Mouse (Mus musculus) midbrain, embryonic 10.5 days (tissue): ENCODE results near the gene Nudt12. TPM values are rescaled to one million over a fixed set of nuclear protein-coding genes. Genes with fewer than 3 reads are reported as not detected.

Experiments
- DNase-seq: peaks from one replicate; pipeline ENCODE4 v3.0.0-alpha.2; 2017; ENCODE audit warnings: low spot score
- H3K27ac ChIP-seq: fragments of 300-500 bp; sonication (generic); replicated peaks from 2 replicates; pipeline ENCODE4 v1.5.1; 2016; ENCODE audit warnings: mild to moderate bottlenecking
- H3K27me3 ChIP-seq: fragments of 300-500 bp; sonication (generic); 2 replicates; pipeline ENCODE4 v1.6.1; 2016; ENCODE audit warnings: low read depth, mild to moderate bottlenecking; ENCODE audit not compliant: poor library complexity, severe bottlenecking
- H3K36me3 ChIP-seq: fragments of 300-500 bp; sonication (generic); 2 replicates; pipeline ENCODE4 v1.6.1; 2016; ENCODE audit warnings: mild to moderate bottlenecking, moderate library complexity
- H3K4me1 ChIP-seq: fragments of 300-500 bp; sonication (generic); 2 replicates; pipeline ENCODE4 v1.6.1; 2016
- H3K4me3 ChIP-seq: fragments of 300-500 bp; sonication (generic); 2 replicates; pipeline ENCODE4 v1.5.1; 2016; ENCODE audit warnings: mild to moderate bottlenecking, moderate library complexity
- H3K9me3 ChIP-seq: fragments of 300-500 bp; sonication (generic); replicated peaks from 2 replicates; pipeline ENCODE4 v1.6.1; 2016; ENCODE audit warnings: mild to moderate bottlenecking
- WGBS: fragments of 180-500 bp; shearing (Covaris S2); methylation state at CpG from one replicate; pipeline ENCODE4 v1.1.7; 2016; 5-methylcytosine and 5-hydroxymethylcytosine counted together
- polyA plus RNA-seq: library from polyadenylated mRNA; unstranded; fragments of >200 nt; fragmentation: Nextera tagmentation; extraction: Ambion mirVana; gene quantifications from 2 replicates; pipeline ENCODE4 v1.2.1, GENCODE M21; 2016

The Nudt12 gene
- polyA plus RNA-seq = 8.0 and 8.9 TPM in 2 replicates

GRCm38 (mm10) chr17:59013091-59013459 is at the start of gene Nudt12:
Nudt12 (minus strand) TSS chr17:59013372.
- Histone ChIP-seq H3K4me3 (peak within 1 kb of the TSS; percentile 75), H3K9me3 (no peaks in the 10 kb centered on the region), H3K4me1 (peaks cover 12% of the 10 kb centered on the region), H3K27ac (peak within 1 kb of the TSS; percentile 88), H3K27me3 (no peaks in the 10 kb centered on the region), H3K36me3 (0 out of 2 replicates have a peak, but pooled peaks cover 3% of the 10 kb centered on the region)
- WGBS = under 1% methylated on average over 22 of the region's 22 CpGs
- peak; percentile 67 for DNase-seq

GRCm38 (mm10) chr17:59053306-59053705 is 40.1 kb upstream of the Nudt12 start:
- H3K36me3 ChIP-seq = no peaks in the 10 kb centered on the region
- DNase-seq = no peak
- WGBS = 80% methylated on average over 4 of the region's 4 CpGs

GRCm38 (mm10) chr17:59039754-59040153 is 26.6 kb upstream of the Nudt12 start:
- no peaks in the 10 kb centered on the region for H3K4me1 ChIP-seq
- H3K36me3 ChIP-seq = no peaks in the 10 kb centered on the region
- H3K4me3 ChIP-seq = no peak overlapping the region
- no peak overlapping the region for H3K27ac ChIP-seq
- 64% methylated on average over 5 of the region's 5 CpGs for WGBS
- no peak for DNase-seq
- H3K9me3 ChIP-seq = no peaks in the 10 kb centered on the region
- no peaks in the 10 kb centered on the region for H3K27me3 ChIP-seq

More at GRCm38 (mm10) chr17:59053306-59053705, 40.1 kb upstream of the Nudt12 start:
- Histone ChIP-seq H3K27ac (no peak overlapping the region), H3K4me3 (no peak overlapping the region), H3K27me3 (no peaks in the 10 kb centered on the region), H3K4me1 (no peaks in the 10 kb centered on the region), H3K9me3 (no peaks in the 10 kb centered on the region)

DNA sequence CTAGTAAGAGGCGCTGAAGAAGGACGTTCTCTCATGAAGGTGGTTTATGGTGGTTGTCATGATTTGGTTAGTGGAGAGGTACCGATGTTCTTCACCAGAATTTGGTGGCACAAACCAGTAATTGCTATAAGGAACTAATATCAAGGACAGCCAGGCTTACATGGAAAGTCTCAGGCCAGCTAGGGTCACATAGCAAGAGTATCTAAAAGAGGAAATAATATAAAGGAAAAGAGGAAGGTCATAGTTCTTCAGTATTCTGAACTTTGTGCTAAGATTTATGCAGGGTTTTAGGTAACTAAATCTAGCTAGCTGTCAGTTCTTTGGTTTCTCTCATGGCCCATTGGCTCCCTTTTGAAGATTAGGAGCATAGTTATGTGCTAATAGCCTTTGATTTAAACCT is 20.3 kb upstream of the Nudt12 start:
- no peak overlapping the region for H3K27ac ChIP-seq
- H3K4me3 ChIP-seq = no peak overlapping the region
- H3K9me3 ChIP-seq = no peaks in the 10 kb centered on the region
- H3K36me3 ChIP-seq = no peaks in the 10 kb centered on the region
- no peaks in the 10 kb centered on the region for H3K27me3 ChIP-seq
- WGBS = 95% methylated on average over 3 of the region's 3 CpGs
- no peak for DNase-seq
- no peaks in the 10 kb centered on the region for H3K4me1 ChIP-seq

GRCm38 (mm10) chr17:59026336-59026735 is 13.2 kb upstream of the Nudt12 start:
- Histone ChIP-seq H3K4me1 (peaks cover 11% of the 10 kb centered on the region), H3K9me3 (no peaks in the 10 kb centered on the region), H3K27ac (no peak overlapping the region), H3K27me3 (no peaks in the 10 kb centered on the region), H3K4me3 (no peak overlapping the region), H3K36me3 (no peaks in the 10 kb centered on the region)
- 92% methylated on average over 3 of the region's 3 CpGs for whole genome bisulfite sequencing
- no peak for DNase-seq

- Histone ChIP-seq H3K4me3 (no peak overlapping the region), H3K4me1 (peaks cover 11% of the 10 kb centered on the region), H3K27ac (no peak overlapping the region), H3K27me3 (no peaks in the 10 kb centered on the region), H3K36me3 (no peaks in the 10 kb centered on the region), H3K9me3 (no peaks in the 10 kb centered on the region)
- 44% methylated on average over 6 of the region's 6 CpGs for WGBS
- DNase-seq = no peak
Observed at GRCm38 (mm10) chr17:59024502-59024901, 11.3 kb upstream of the Nudt12 start.

DNA sequence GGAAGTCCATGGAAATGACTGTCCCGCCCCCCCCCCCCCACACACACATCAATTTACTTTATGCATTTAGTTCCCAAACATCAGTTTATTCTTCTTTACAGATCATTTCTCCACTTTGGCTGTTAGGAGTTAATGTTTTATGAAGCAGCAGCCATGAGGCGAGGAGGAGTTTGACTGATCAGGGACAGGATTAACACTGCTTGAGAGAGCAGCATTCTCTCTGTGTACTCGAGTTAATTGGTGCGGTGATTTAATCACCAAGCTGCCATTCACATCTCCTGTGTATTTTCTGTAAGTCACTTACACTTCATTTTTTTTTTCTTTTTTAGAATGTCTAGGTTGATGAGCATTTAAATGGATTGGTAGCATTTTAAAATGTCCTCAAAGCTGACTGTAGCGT is 10.8 kb upstream of the Nudt12 start:
- Histone ChIP-seq H3K36me3 (no peaks in the 10 kb centered on the region), H3K9me3 (no peaks in the 10 kb centered on the region), H3K27ac (no peak overlapping the region), H3K4me3 (no peak overlapping the region), H3K4me1 (peaks cover 11% of the 10 kb centered on the region), H3K27me3 (no peaks in the 10 kb centered on the region)
- 29% methylated on average over 5 of the region's 5 CpGs for WGBS
- DNase-seq = no peak

DNA sequence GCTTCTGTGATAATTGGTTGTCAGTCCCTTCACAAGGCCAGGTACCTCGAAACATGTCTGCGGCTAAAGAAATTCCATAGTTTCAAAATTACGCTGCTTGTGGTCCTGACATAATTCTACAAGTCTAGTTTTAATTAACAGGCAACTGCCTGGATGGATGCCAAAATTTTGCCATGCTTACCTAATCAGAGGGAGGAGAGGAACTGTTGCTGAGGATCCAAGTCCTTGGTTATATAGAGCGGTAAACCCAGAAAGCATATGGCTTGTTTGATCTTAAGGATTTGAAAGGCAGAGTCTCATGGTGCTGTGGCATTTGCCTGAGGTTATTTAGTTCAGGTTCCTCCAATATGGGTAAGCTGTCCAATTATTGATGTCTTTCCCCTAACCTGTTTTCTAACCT is 5.5 kb upstream of the Nudt12 start:
- H3K27ac ChIP-seq = no peak overlapping the region
- H3K4me1 ChIP-seq = no peaks in the 10 kb centered on the region
- no peak overlapping the region for H3K4me3 ChIP-seq
- no peaks in the 10 kb centered on the region for H3K9me3 ChIP-seq
- no peak for DNase-seq
- WGBS = 93% methylated on average over 4 of the region's 4 CpGs
- no peaks in the 10 kb centered on the region for H3K27me3 ChIP-seq
- no peaks in the 10 kb centered on the region for H3K36me3 ChIP-seq

DNA sequence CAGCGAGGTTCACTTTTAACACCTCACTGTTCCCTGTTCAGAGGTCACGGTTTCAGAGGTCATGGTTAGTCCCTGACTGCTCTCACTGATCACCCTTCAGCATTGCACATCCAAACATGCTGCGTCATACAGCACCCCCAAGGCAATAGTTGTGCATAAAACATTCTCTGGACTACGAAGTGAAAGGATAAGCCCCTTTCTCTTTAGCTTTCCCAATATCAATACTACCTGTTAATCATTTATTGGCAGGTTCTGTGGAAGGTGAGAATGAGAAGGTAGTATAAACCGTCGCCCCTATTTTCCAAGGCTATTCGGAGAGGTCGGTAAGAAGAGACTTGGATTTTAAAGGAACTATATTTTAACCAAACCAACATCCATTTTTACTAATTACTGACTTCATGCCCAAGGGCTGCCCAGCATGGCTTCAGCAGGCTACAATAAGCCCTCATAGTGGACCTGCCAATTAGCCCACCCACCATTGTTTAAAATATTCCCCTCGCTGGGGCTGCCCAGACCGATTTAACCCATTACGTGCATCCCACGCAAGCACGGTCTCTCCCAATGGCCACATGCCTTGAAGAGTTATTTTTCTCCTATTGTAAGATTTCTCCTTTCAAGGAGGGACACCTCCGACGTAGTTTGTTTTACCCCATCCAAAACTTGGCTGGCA is 616 bp downstream of the Nudt12 start:
- Histone ChIP-seq H3K27ac (peak overlapping the region; percentile 88), H3K4me3 (peak overlapping the region; percentile 75), H3K27me3 (no peaks in the 10 kb centered on the region), H3K9me3 (no peaks in the 10 kb centered on the region), H3K36me3 (0 out of 2 replicates have a peak, but pooled peaks cover 3% of the 10 kb centered on the region), H3K4me1 (peaks cover 12% of the 10 kb centered on the region)
- no peak for DNase-seq
- WGBS = 14% methylated on average over 15 of the region's 15 CpGs

- Histone ChIP-seq H3K27ac (no peak overlapping the region), H3K9me3 (no peaks in the 10 kb centered on the region), H3K36me3 (0 out of 2 replicates have a peak, but pooled peaks cover 3% of the 10 kb centered on the region), H3K27me3 (no peaks in the 10 kb centered on the region), H3K4me1 (peaks cover 12% of the 10 kb centered on the region), H3K4me3 (no peak overlapping the region)
- WGBS = 84% methylated on average over 13 of the region's 13 CpGs
- no peak for DNase-seq
Observed at GRCm38 (mm10) chr17:59011546-59012307, 1.4 kb downstream of the Nudt12 start.

DNA sequence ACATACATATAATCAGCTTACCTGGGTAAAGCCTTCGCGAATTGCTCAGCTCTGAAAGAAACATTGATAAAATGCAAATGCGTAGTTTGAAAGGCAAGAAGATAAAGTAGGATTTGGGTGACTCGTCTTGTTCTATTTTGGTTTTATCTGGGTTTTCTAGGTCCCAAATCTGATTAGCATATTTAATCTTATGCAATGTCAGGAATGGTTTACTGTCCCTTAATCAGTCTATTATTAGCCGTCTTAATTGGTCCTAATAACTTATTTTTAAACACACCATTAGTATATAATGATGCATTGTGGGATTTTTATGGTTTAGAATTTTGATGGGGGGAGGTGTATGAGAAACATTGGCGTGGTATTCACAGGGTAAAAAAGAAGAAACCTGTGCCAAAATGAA is 21.9 kb downstream of the Nudt12 start, which contains the start of gene Pdzph1:
Gene Pdzph1, minus strand, starts transcription at position 101 of the 400 bp plus-strand sequence.
- H3K4me1 ChIP-seq = no peaks in the 10 kb centered on the region
- no peaks in the 10 kb centered on the region for H3K36me3 ChIP-seq
- no peak within 1 kb of the TSS for H3K4me3 ChIP-seq
- no peak for DNase-seq
- H3K27me3 ChIP-seq = no peaks in the 10 kb centered on the region
- 86% methylated on average over 6 of the region's 6 CpGs for WGBS
- no peak within 1 kb of the TSS for H3K27ac ChIP-seq
- H3K9me3 ChIP-seq = no peaks in the 10 kb centered on the region

GRCm38 (mm10) chr17:58973237-58973636 is 39.9 kb downstream of the Nudt12 start:
- no peaks in the 10 kb centered on the region for H3K9me3 ChIP-seq
- H3K27ac ChIP-seq = peak overlapping the region; percentile 34; the same call in 1 of the 2 replicates
- no peak for DNase-seq
- H3K4me1 ChIP-seq = peaks cover 13% of the 10 kb centered on the region
- H3K27me3 ChIP-seq = no peaks in the 10 kb centered on the region
- no peaks in the 10 kb centered on the region for H3K36me3 ChIP-seq
- no peak overlapping the region for H3K4me3 ChIP-seq
- WGBS = 81% methylated on average over 5 of the region's 5 CpGs

GRCm38 (mm10) chr17:58959905-58960304 is 53.3 kb downstream of the Nudt12 start:
- Histone ChIP-seq H3K27ac (no peak overlapping the region), H3K9me3 (no peaks in the 10 kb centered on the region), H3K4me3 (no peak overlapping the region), H3K4me1 (no peaks in the 10 kb centered on the region), H3K36me3 (no peaks in the 10 kb centered on the region), H3K27me3 (no peaks in the 10 kb centered on the region)
- 35% methylated on average over 3 of the region's 3 CpGs for WGBS
- peak; percentile 28 for DNase-seq
